In genomic region chr1:177081957-177082645, GRCm38 (mm10) we compare ENCODE assay signal across 14 mouse cellular contexts.
DNase-seq lines count a peak whose midpoint lies in the region; ATAC-seq lines count a peak whose summit lies in the region.
"Had no signal": no experiment of that assay in that cellular context is flagged by ENCODE, and none has a peak within 500 bp of the region (broad histone marks: within the 10 kb centered on the region; RNA-seq: fewer than 3 reads in every experiment).

No protein-coding gene starts in this region.

- H3K27ac ChIP-seq in liver, embryonic 12.5 days, result no peak overlapping the region
- 0 out of 2 replicates have a peak overlapping the region, but pooled peaks have one; percentile 14 for H3K27ac ChIP-seq in embryonic facial prominence, embryonic 10.5 days (replicated peaks)
- H3K27ac ChIP-seq: gastrocnemius, adult 2 months; limb, embryonic 15.5 days had no signal

- peaks cover 7% of the 10 kb centered on the region for H3K4me1 ChIP-seq in liver, embryonic 12.5 days
- H3K4me1 ChIP-seq in embryonic facial prominence, embryonic 10.5 days, result peaks cover 6% of the 10 kb centered on the region
- H3K4me1 ChIP-seq: limb, embryonic 15.5 days had no signal

- peak; percentile 86 for DNase-seq in heart, adult 11 months
- DNase-seq in heart, postnatal 25 days (ENCODE audit: low spot score), result no peak
- no peak for DNase-seq in liver
- DNase-seq in embryonic facial prominence, embryonic 10.5 days (ENCODE audit: low spot score), result no peak
- DNase-seq in right cerebral cortex, postnatal 36 days (ENCODE audit: low spot score in 2 of 2), result no peak
- DNase-seq in embryo, embryonic 10 days (ENCODE audit: low spot score), result no peak
- DNase-seq: adrenal gland, postnatal 25 days; gastrocnemius, adult 2 months; heart, postnatal 36 days; thymus, adult 2 months had no signal

- 45% methylated on average over 1 of the region's 1 CpGs for WGBS in liver, embryonic 12.5 days (ENCODE audit: insufficient replicate concordance)
- 90% methylated on average over 1 of the region's 1 CpGs for WGBS in embryonic facial prominence, embryonic 10.5 days

- no peaks in the 10 kb centered on the region for H3K27me3 ChIP-seq in liver, embryonic 12.5 days (replicated peaks)
- H3K27me3 ChIP-seq in embryonic facial prominence, embryonic 10.5 days (replicated peaks; ENCODE audit: low read depth, poor library complexity, severe bottlenecking), result no peaks in the 10 kb centered on the region
- H3K27me3 ChIP-seq: limb, embryonic 15.5 days had no signal

- ATAC-seq in liver, embryonic 12.5 days, result peak; percentile 74
- ATAC-seq in megakaryocyte-erythroid progenitor cell, adult 5-6 weeks (replicated peaks; ENCODE audit: low FRiP score, low TSS enrichment, poor library complexity, severe bottlenecking), result peak; percentile 90

- no peaks in the 10 kb centered on the region for H3K9me3 ChIP-seq in liver, embryonic 12.5 days (replicated peaks)
- H3K9me3 ChIP-seq in embryonic facial prominence, embryonic 10.5 days, result peaks cover 3% of the 10 kb centered on the region; the same call in 1 of the 2 replicates
- H3K9me3 ChIP-seq: limb, embryonic 15.5 days had no signal

- no peaks in the 10 kb centered on the region for H3K36me3 ChIP-seq in liver, embryonic 12.5 days
- H3K36me3 ChIP-seq in embryonic facial prominence, embryonic 10.5 days (replicated peaks), result peaks cover 10% of the 10 kb centered on the region; the same call in 1 of the 2 replicates
- H3K36me3 ChIP-seq: limb, embryonic 15.5 days had no signal

- H3K4me3 ChIP-seq in liver, embryonic 12.5 days, result no peak overlapping the region
- H3K4me3 ChIP-seq in embryonic facial prominence, embryonic 10.5 days, result no peak overlapping the region
- H3K4me3 ChIP-seq: gastrocnemius, adult 2 months; limb, embryonic 15.5 days; myocyte had no signal

- intact Hi-C loops in heart, postnatal 25 days (cut with DNase I), result no loop called here

- no peak overlapping the region for H3K4me2 ChIP-seq in liver, embryonic 12.5 days
- H3K4me2 ChIP-seq: limb, embryonic 15.5 days had no signal

- no peak overlapping the region for H3K9ac ChIP-seq in liver, embryonic 12.5 days
- H3K9ac ChIP-seq: limb, embryonic 15.5 days had no signal
